Mouse (Mus musculus): ENCODE results near the gene Maz. TPM values are rescaled to one million over a fixed set of nuclear protein-coding genes. Genes with fewer than 3 reads are reported as not detected.

Gene Maz
- 53.3 and 65.4 TPM in 2 replicates for total RNA-seq (2017)

GRCm38 (mm10) chr7:127026984-127027726, at the start of gene Maz:
TSS of gene Maz (minus strand) at chr7:127027037.
- peak; percentile 86 for ATAC-seq (replicated peaks in 1 of 2; ENCODE audit: insufficient read depth in 1 of 2, low FRiP score in 2 of 2, low TSS enrichment in 1 of 2, low read depth in 1 of 2, poor library complexity in 2 of 2, severe bottlenecking in 2 of 2)

DNA sequence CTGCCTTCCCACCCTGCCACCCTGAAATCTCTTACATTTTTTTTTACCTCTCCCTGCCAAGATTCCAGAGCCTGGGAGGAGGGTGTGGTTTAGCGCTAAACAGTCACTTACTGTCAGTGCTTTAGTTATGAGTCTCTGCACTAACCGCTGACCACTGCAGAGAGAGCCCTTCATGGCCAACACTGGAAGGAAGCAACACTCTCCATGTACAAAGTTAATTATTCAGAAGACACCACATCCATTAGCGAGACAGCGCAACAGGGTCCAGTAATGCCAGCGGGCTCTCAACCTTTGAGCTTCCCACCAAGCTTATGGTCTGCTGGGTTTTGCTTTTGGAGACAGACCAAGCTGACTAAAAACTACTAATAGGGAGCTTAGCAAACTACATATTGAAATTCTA, 49.4 kb upstream of the Maz start:
- no peak for ATAC-seq (replicated peaks in 1 of 2; ENCODE audit: insufficient read depth in 1 of 2, low FRiP score in 2 of 2, low TSS enrichment in 1 of 2, low read depth in 1 of 2, poor library complexity in 2 of 2, severe bottlenecking in 2 of 2)

DNA sequence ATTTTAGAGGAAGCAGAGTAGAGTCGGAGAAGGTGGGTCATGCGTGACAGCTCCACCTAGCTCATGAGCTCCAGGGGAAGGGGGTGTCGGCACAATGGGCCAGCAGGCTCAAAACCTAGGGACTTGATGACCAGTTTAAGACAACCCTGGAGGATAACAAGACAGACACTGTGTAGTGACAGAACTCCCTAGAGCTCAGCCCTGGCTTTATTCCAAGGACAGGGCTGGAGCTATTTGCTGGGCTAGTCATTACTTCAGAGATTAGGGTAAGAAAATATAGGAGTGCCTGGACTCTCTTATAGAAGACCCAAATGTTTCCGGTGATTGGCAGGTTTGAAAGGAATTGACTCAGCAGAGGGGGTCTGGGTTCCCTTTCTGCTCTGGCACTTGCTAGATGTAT, 46.4 kb upstream of the Maz start:
- no peak for ATAC-seq (replicated peaks in 1 of 2; ENCODE audit: insufficient read depth in 1 of 2, low FRiP score in 2 of 2, low TSS enrichment in 1 of 2, low read depth in 1 of 2, poor library complexity in 2 of 2, severe bottlenecking in 2 of 2)

- ATAC-seq (replicated peaks in 1 of 2; ENCODE audit: insufficient read depth in 1 of 2, low FRiP score in 2 of 2, low TSS enrichment in 1 of 2, low read depth in 1 of 2, poor library complexity in 2 of 2, severe bottlenecking in 2 of 2), result no peak
Observed at GRCm38 (mm10) chr7:127070871-127071413, 44.1 kb upstream of the Maz start.

DNA sequence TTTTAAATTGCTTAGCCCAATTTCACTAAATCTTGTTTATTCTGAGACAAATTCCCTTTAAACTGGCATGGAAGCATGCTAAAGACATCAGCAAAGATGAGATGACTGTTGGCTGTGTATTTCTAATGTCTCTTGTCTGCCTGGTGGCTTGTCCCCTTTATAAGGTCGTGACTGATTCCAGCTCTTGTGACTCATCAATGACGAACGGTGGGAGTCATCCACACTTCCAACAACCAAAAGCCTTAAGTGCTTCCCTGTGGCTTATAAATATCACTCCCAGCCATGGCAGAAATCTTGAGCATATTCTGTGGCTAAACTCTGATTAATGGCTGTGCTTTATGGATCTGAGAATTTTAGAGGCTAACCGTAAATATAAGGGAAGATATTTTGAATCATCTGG, 39.5 kb upstream of the Maz start:
- no peak for ATAC-seq (replicated peaks in 1 of 2; ENCODE audit: insufficient read depth in 1 of 2, low FRiP score in 2 of 2, low TSS enrichment in 1 of 2, low read depth in 1 of 2, poor library complexity in 2 of 2, severe bottlenecking in 2 of 2)

DNA sequence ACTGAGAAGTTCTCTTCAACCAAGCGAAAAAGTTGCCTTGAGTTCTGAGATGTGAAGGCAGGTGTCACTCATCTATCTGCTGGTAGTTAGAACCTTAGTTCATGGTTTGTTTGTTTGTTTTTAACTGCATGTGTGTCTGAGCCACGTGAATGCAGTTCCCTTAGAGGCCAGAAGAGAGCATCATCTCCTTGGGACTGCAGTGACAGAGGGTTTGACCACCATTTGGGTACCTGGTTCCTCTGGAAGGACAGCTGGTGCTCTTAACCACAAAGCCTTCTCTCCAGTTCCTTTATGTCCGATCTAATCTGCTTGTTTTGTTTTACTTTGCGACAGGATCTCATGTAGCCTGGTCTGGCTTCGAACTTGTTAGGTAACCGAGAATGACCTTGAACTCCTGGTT, 38.7 kb upstream of the Maz start:
- no peak for ATAC-seq (replicated peaks in 1 of 2; ENCODE audit: insufficient read depth in 1 of 2, low FRiP score in 2 of 2, low TSS enrichment in 1 of 2, low read depth in 1 of 2, poor library complexity in 2 of 2, severe bottlenecking in 2 of 2)

DNA sequence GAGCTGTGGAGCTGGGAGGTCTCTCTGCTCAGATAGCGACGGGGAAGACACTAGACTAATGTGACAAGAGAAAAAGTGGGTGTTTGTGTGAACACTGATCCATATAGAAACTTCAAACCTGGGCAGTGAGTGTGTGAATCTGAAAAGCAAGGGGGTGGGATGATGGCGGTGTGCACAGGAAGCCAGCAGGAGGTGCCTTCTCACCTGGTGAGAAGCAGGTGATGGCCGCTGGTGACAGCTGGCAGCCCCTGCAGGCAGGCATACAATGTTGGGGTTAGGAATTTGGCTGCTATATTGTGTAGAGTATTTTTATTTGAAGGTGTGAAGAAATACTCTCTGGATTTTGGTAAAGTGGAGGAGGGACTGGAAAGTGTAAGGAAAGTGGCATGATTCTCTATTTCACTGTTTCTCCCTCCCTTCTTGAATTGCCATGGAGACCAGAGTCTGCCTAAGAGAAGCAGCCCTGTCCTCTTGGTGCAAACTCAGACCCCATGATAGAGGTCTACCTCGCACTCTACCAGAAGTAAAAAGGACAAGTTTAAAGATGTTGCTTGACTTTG, 28.3 kb upstream of the Maz start:
- ATAC-seq (replicated peaks in 1 of 2; ENCODE audit: insufficient read depth in 1 of 2, low FRiP score in 2 of 2, low TSS enrichment in 1 of 2, low read depth in 1 of 2, poor library complexity in 2 of 2, severe bottlenecking in 2 of 2), result no peak

DNA sequence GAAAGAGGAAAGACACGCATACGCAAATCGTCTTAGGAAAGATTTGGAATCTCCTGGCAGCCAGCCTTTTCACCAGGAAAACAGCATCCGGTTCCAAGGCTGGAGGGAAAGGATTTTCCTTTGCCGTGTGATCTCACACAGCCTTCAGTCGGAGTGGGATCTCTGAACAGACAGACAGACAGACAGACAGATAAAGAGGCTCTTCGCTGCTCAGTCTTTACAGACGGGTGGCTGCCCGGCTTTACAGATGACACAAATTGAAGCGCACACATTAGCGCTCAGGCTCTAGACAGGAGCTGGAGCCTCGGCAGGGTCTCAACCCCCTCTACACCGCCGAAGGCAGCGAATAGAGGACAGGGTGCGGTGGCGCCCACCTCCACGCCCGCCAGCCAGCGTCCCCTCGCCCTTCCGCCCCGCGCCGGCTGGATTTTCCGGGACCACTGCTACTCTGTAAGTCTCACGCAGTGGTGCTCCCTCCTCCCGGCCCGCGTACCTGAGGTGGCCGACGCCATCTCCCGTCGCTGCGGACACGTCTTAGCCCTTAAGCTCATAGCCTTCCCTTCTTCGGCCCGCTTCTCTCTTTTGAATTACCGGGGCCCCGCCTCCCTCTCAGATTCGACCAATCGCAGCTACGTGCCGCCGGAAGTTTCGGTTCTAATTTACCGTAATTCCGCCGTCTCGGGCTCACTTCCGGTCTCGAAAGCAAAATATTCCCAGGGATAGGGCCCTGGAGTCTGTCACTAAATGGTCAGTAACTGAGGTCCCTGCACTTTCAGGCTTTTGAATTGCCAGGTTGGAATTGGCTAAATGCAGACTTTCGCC, 15.2 kb upstream of the Maz start, which contains the start of gene Kif22:
TSS of gene Kif22 (minus strand) at position 621 of the 822 bp plus-strand sequence.
- ATAC-seq (replicated peaks in 1 of 2; ENCODE audit: insufficient read depth in 1 of 2, low FRiP score in 2 of 2, low TSS enrichment in 1 of 2, low read depth in 1 of 2, poor library complexity in 2 of 2, severe bottlenecking in 2 of 2), result peak; percentile 88 to 98

DNA sequence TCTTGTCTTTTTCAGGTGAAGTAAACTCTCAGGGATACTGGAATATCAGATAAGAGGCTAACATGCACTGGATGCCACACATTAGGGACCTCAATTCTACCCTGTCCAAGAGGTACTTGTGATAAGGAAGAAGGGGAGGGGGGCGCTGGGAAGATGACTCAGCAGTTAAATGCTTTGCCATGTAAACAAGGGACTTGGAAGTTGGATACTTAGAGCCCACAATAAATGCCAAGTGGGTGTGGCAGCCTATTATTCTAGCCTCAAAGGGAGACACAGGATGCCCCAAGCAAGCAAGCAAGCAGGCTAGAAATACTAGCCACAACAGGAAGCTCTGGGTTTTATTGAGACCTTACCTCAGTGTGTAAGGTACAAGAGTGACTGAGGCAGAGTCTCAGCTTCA, 4.4 kb upstream of the Maz start:
- no peak for ATAC-seq (replicated peaks in 1 of 2; ENCODE audit: insufficient read depth in 1 of 2, low FRiP score in 2 of 2, low TSS enrichment in 1 of 2, low read depth in 1 of 2, poor library complexity in 2 of 2, severe bottlenecking in 2 of 2)

- ATAC-seq (replicated peaks in 1 of 2; ENCODE audit: insufficient read depth in 1 of 2, low FRiP score in 2 of 2, low TSS enrichment in 1 of 2, low read depth in 1 of 2, poor library complexity in 2 of 2, severe bottlenecking in 2 of 2), result no peak
Observed at GRCm38 (mm10) chr7:127030172-127030571, 3.3 kb upstream of the Maz start.

DNA sequence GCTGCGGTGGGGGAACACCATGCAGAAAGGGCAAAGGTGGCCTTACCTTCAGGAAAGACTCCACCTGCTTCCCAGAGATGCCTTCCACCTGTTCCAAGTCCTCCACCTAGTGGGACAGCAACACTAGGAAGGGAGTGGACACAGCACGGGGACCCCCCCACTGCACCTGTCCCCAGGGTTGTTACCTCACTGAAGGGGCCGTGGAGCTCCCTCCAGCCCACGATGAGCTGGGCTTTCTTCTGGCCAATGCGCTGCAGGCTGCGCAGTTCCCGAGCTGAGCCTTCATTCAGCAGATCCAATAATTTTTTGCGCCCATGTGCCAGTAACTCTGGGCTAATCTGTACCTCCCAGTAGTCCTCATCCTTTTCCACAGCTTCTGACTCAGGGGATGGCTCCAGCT, 1.0 kb upstream of the Maz start:
- no peak for ATAC-seq (replicated peaks in 1 of 2; ENCODE audit: insufficient read depth in 1 of 2, low FRiP score in 2 of 2, low TSS enrichment in 1 of 2, low read depth in 1 of 2, poor library complexity in 2 of 2, severe bottlenecking in 2 of 2)

GRCm38 (mm10) chr7:127026616-127026983, 237 bp downstream of the Maz start:
- no peak for ATAC-seq (replicated peaks in 1 of 2; ENCODE audit: insufficient read depth in 1 of 2, low FRiP score in 2 of 2, low TSS enrichment in 1 of 2, low read depth in 1 of 2, poor library complexity in 2 of 2, severe bottlenecking in 2 of 2)

GRCm38 (mm10) chr7:127026161-127026600, 656 bp downstream of the Maz start:
- ATAC-seq (replicated peaks in 1 of 2; ENCODE audit: insufficient read depth in 1 of 2, low FRiP score in 2 of 2, low TSS enrichment in 1 of 2, low read depth in 1 of 2, poor library complexity in 2 of 2, severe bottlenecking in 2 of 2), result no peak

- ATAC-seq (replicated peaks in 1 of 2; ENCODE audit: insufficient read depth in 1 of 2, low FRiP score in 2 of 2, low TSS enrichment in 1 of 2, low read depth in 1 of 2, poor library complexity in 2 of 2, severe bottlenecking in 2 of 2), result no peak
Observed at GRCm38 (mm10) chr7:127025556-127026160, 1.2 kb downstream of the Maz start.

DNA sequence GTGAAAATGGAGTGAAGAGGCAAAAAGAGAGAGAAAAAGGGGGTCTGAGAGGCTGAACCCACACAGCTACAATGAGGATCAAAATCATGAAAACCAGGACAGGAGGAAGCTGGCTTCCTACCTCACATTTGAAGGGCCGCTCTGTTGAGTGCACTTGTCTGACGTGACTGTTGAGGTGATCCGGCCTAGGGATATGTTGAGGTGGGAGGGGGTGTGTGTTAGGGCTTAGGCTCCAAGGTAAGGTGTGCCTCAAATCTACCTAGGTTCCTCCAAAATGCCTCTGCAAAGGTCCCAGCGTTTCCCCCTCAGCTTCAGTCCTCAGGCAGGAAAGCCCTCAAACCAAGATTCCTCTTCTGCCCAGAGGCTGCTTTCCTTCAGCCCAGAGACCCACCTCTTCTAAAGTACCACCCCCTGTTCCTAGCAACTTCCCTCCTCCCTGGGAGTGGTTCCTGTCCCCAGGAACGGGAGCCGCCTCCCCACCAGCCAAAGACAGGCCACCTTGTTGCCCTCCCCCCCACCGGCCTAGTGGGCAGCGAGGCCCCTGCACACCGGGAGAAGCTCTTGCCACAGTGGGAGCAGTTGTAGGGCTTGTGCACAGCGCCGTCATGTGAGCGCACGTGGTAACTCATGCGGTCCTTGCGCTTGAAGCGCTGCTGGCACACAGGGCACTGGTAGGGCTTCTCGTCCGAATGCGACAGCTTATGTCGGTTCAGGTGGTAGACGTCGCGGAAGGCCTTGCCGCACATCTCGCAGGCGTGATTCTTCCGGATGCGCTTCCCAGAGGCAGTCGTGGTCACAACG, 1.9 kb downstream of the Maz start:
- ATAC-seq (replicated peaks in 1 of 2; ENCODE audit: insufficient read depth in 1 of 2, low FRiP score in 2 of 2, low TSS enrichment in 1 of 2, low read depth in 1 of 2, poor library complexity in 2 of 2, severe bottlenecking in 2 of 2), result peak; percentile 8 to 29; a peak in 3 of 4 replicates

DNA sequence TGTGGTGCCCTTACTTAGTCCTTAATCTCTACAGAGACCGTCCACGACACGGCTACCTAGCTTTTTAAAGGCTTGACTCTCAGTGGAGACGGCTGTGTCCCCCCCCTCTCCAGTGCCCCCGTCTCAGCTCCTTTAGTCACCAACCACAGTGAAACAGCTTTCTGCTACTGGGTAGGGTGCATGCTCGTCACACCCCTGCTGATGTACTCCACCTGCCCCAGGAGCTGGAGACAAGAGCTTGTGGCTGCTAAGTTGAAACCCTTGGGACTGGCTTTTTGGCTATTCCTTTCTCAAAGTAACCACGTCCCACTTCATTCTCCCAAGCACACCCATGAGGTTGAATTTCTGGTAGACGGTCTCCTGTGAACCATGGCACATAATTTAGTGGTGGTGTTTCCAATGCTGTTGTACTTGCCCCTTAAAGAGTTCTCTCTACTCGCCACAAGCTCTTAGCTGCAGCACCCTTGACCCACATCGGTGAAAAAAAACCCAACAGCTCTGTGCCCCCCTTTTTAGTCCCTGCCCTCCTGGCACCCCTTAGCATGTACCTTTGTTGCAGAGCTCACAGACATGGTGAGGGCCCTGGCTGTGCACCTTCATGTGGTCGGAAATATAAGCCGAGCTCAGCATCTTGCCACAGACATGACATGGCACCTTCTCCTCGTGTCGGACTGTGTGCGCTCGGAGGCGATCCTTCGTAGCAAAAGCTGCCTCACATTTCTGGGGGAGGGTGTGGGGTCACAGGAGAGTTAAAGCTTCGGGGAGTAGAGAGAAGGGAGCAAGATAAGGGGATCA, 2.7 kb downstream of the Maz start:
- ATAC-seq (replicated peaks in 1 of 2; ENCODE audit: insufficient read depth in 1 of 2, low FRiP score in 2 of 2, low TSS enrichment in 1 of 2, low read depth in 1 of 2, poor library complexity in 2 of 2, severe bottlenecking in 2 of 2), result no peak

All from hematopoietic stem cell, adult 5-6 weeks (primary cell).